Mouse (Mus musculus) neural tube, embryonic 12.5 days (tissue): ENCODE data around the gene Ispd. TPM values are rescaled to one million over a fixed set of nuclear protein-coding genes. Genes with fewer than 3 reads are reported as not detected.

ENCODE experiments used
- ATAC-seq: fragments of 200-750 bp; cut with Nextera tagmentation; 2 replicates; pipeline ENCODE4 v1.8.0; 2017; ENCODE audit warnings: low read depth, mild to moderate bottlenecking, moderate TSS enrichment, moderate library complexity; ENCODE audit not compliant: low FRiP score
- H3K27ac ChIP-seq: fragments of 300-500 bp; sonication (generic); 2 replicates; pipeline ENCODE4 v1.5.1; 2016
- H3K27me3 ChIP-seq: fragments of 300-500 bp; sonication (generic); replicated peaks from 2 replicates; pipeline ENCODE4 v1.6.1; 2016; ENCODE audit warnings: mild to moderate bottlenecking
- H3K36me3 ChIP-seq: fragments of 300-500 bp; sonication (generic); 2 replicates; pipeline ENCODE4 v1.6.1; 2016; ENCODE audit warnings: mild to moderate bottlenecking
- H3K4me1 ChIP-seq: fragments of 300-500 bp; sonication (generic); 2 replicates; pipeline ENCODE4 v1.6.1; 2016
- H3K4me2 ChIP-seq: fragments of 300-500 bp; sonication (generic); replicated peaks from 2 replicates; pipeline ENCODE4 v1.6.1; 2016; ENCODE audit warnings: mild to moderate bottlenecking
- H3K4me3 ChIP-seq: fragments of 300-500 bp; sonication (generic); 2 replicates; pipeline ENCODE4 v1.5.1; 2016
- H3K9ac ChIP-seq: fragments of 300-500 bp; sonication (generic); 2 replicates; pipeline ENCODE4 v1.6.1; 2016; ENCODE audit warnings: mild to moderate bottlenecking
- H3K9me3 ChIP-seq: fragments of 300-500 bp; sonication (generic); 2 replicates; pipeline ENCODE4 v1.6.1; 2016; ENCODE audit warnings: mild to moderate bottlenecking
- WGBS: fragments of 180-500 bp; shearing (Covaris S2); methylation state at CpG from one replicate; pipeline ENCODE4 v1.1.7; 2016; 5-methylcytosine and 5-hydroxymethylcytosine counted together
- polyA plus RNA-seq: library from polyadenylated mRNA; unstranded; fragments of >200 nt; fragmentation: Nextera tagmentation; extraction: Ambion mirVana; gene quantifications from 2 replicates; pipeline ENCODE4 v1.2.1, GENCODE M21; 2016

The Ispd gene
- polyA plus RNA-seq, 1 experiment from 2014 or later = 13.1 TPM

DNA sequence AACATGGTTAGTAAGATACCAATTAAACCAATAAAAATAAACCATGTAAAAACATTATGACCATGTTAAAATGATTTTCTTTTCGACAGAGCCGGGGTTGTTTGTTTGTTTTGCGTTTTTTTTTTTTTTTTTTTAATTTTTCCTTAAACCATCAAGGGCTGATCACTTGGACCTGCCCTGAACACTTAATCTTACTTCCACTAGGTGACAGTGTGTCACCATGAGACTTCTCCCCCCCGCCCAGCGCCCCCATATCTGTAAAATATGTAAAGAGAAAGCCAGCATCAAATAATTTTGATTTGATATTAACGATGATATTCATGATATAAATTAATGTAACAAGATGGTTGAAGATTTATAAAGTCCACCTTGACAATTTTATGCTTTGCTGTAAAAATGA is 300.5 kb downstream of the Ispd start:
- H3K27me3 ChIP-seq = no peaks in the 10 kb centered on the region
- H3K27ac ChIP-seq = no peak overlapping the region
- H3K4me1 ChIP-seq = no peaks in the 10 kb centered on the region
- H3K4me3 ChIP-seq = no peak overlapping the region
- H3K9me3 ChIP-seq = no peaks in the 10 kb centered on the region
- no peak overlapping the region for H3K4me2 ChIP-seq
- 84% methylated on average over 6 of the region's 6 CpGs for WGBS
- no peak for ATAC-seq
- no peak overlapping the region for H3K9ac ChIP-seq
- no peaks in the 10 kb centered on the region for H3K36me3 ChIP-seq

DNA sequence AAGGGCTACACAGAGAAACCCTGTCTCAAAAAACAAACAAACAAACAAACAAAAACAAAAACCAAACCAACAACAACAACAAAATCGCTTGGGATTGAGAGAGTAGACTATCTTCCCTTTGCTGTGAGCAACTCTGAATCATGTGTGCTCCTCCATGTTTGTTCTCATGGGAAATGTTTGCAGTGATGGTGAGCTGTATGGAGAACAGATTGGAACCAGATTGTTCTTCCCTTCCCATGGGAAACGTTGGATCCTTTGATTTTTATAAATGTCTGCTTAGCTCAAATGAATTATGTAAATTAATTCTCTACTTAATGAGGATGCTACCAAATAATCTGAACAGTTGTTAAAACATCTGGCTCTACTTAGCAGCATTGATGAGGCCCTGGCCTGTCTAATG is 312.8 kb downstream of the Ispd start:
- H3K9ac ChIP-seq = no peak overlapping the region
- no peak overlapping the region for H3K27ac ChIP-seq
- no peak overlapping the region for H3K4me2 ChIP-seq
- 79% methylated on average over 2 of the region's 2 CpGs for WGBS
- no peaks in the 10 kb centered on the region for H3K9me3 ChIP-seq
- H3K4me1 ChIP-seq = no peaks in the 10 kb centered on the region
- no peak overlapping the region for H3K4me3 ChIP-seq
- no peaks in the 10 kb centered on the region for H3K27me3 ChIP-seq
- H3K36me3 ChIP-seq = no peaks in the 10 kb centered on the region
- ATAC-seq = no peak

DNA sequence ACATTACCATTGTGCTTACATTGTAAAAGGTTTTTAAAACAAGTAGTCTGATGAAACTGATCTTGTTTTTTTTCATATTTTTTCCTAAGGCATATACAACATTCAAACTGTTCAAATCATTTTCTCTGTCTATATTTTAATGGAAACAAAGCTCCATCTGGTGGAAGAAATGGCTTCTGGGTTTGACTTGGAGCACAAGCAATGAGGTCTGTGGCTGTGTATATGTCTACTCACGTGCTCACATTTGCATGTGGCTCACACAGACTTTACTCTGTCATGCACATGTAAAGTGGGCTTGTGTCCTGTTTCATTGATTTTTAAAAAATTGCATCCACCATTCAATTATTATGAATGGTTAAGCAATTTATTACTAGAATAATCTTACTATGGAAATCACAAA is 323.1 kb downstream of the Ispd start:
- no peaks in the 10 kb centered on the region for H3K36me3 ChIP-seq
- no peaks in the 10 kb centered on the region for H3K4me1 ChIP-seq
- ATAC-seq = no peak
- H3K9ac ChIP-seq = no peak overlapping the region
- H3K9me3 ChIP-seq = no peaks in the 10 kb centered on the region
- no peaks in the 10 kb centered on the region for H3K27me3 ChIP-seq
- H3K4me3 ChIP-seq = no peak overlapping the region
- H3K27ac ChIP-seq = no peak overlapping the region
- H3K4me2 ChIP-seq = no peak overlapping the region
- WGBS = 70% methylated on average over 1 of the region's 1 CpGs

- Histone ChIP-seq H3K27me3 (no peaks in the 10 kb centered on the region), H3K9ac (no peak overlapping the region), H3K4me3 (no peak overlapping the region), H3K9me3 (no peaks in the 10 kb centered on the region), H3K4me1 (no peaks in the 10 kb centered on the region), H3K27ac (no peak overlapping the region), H3K36me3 (no peaks in the 10 kb centered on the region), H3K4me2 (no peak overlapping the region)
- ATAC-seq = no peak
- 70% methylated on average over 1 of the region's 1 CpGs for WGBS
Observed at GRCm38 (mm10) chr12:36708810-36709209, 327.6 kb downstream of the Ispd start.

- 0 out of 2 replicates have a peak, but pooled peaks have one; percentile 65 for ATAC-seq
- no peaks in the 10 kb centered on the region for H3K27me3 ChIP-seq
- H3K9ac ChIP-seq = no peak overlapping the region
- no peaks in the 10 kb centered on the region for H3K4me1 ChIP-seq
- H3K4me2 ChIP-seq = peak overlapping the region; percentile 33
- 31% methylated on average over 17 of the region's 17 CpGs for WGBS
- H3K4me3 ChIP-seq = no peak overlapping the region
- H3K9me3 ChIP-seq = no peaks in the 10 kb centered on the region
- H3K36me3 ChIP-seq = no peaks in the 10 kb centered on the region
- no peak overlapping the region for H3K27ac ChIP-seq
Observed at GRCm38 (mm10) chr12:36713866-36714662, 332.8 kb downstream of the Ispd start.

GRCm38 (mm10) chr12:36717526-36717925 is 336.3 kb downstream of the Ispd start:
- no peak overlapping the region for H3K27ac ChIP-seq
- no peak overlapping the region for H3K9ac ChIP-seq
- no peaks in the 10 kb centered on the region for H3K27me3 ChIP-seq
- H3K9me3 ChIP-seq = no peaks in the 10 kb centered on the region
- no peaks in the 10 kb centered on the region for H3K36me3 ChIP-seq
- WGBS = 58% methylated on average over 5 of the region's 5 CpGs
- no peaks in the 10 kb centered on the region for H3K4me1 ChIP-seq
- H3K4me2 ChIP-seq = no peak overlapping the region
- ATAC-seq = no peak
- no peak overlapping the region for H3K4me3 ChIP-seq

DNA sequence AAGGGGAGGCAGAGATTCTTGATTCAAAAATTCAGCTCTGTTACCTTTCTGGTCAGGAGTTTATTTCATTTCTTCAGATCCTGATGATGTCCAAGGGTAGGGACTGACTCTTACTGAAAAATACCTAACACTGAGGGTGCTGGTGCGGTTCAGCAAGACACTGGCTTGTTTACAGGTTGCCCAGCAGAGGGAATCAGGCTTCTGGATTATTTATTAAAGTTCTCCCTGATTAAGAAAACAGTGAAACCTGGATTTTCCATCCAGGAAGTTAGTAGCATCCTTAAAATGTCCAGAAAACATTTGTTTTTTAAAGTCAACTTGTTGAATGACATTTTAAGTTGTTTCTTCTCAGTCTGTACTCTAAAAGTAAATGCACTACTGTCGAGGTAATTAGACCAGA is 337.2 kb downstream of the Ispd start:
- Histone ChIP-seq H3K9ac (no peak overlapping the region), H3K27ac (no peak overlapping the region), H3K4me2 (no peak overlapping the region), H3K36me3 (no peaks in the 10 kb centered on the region), H3K4me3 (no peak overlapping the region), H3K27me3 (no peaks in the 10 kb centered on the region), H3K4me1 (no peaks in the 10 kb centered on the region), H3K9me3 (no peaks in the 10 kb centered on the region)
- no peak for ATAC-seq
- WGBS = 64% methylated on average over 2 of the region's 2 CpGs

DNA sequence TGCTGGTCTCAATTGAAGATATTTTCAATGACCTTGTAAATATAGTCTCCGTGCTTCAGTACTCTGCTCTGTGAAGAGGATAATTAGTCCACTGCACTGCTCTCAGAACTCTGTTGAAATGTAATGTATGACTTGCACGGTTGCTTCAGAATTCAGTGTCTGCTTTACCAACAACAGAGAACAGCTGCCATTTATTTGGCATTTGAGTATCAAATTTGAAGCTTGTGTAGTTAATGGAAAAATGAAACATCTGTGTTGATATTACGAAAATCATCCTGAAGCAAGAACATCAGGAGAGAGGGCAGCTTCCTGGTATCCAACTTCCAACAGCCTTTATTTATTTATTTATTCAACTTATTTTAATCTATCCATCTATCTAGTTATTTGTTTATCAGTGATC is 337.8 kb downstream of the Ispd start:
- H3K27ac ChIP-seq = no peak overlapping the region
- no peaks in the 10 kb centered on the region for H3K9me3 ChIP-seq
- H3K4me3 ChIP-seq = no peak overlapping the region
- ATAC-seq = no peak
- no peak overlapping the region for H3K4me2 ChIP-seq
- H3K36me3 ChIP-seq = no peaks in the 10 kb centered on the region
- no peaks in the 10 kb centered on the region for H3K27me3 ChIP-seq
- H3K9ac ChIP-seq = no peak overlapping the region
- no peaks in the 10 kb centered on the region for H3K4me1 ChIP-seq
- 75% methylated on average over 3 of the region's 3 CpGs for WGBS

DNA sequence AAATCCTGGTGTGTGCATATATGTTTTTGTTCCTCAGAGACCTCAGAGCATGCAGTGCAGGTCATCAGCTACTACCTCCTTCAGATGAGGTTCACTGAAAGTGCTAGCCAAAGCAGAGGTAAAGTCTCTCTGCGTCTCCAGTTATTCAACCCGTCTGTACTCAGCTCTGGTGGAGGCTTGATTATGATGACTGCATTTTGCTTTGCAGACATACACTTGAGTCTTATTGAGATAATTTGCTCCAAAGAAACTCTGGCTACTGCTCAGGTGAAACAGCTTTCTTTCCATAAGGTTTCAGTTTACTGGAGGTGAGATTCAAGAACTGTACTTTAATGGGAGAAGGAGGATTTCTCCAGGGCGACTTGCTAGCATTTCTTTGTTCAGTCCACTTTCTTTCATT is 339.5 kb downstream of the Ispd start:
- Histone ChIP-seq H3K9me3 (no peaks in the 10 kb centered on the region), H3K36me3 (no peaks in the 10 kb centered on the region), H3K9ac (no peak overlapping the region), H3K27ac (no peak overlapping the region), H3K4me3 (no peak overlapping the region), H3K27me3 (no peaks in the 10 kb centered on the region), H3K4me1 (no peaks in the 10 kb centered on the region), H3K4me2 (no peak overlapping the region)
- 70% methylated on average over 3 of the region's 3 CpGs for WGBS
- no peak for ATAC-seq

DNA sequence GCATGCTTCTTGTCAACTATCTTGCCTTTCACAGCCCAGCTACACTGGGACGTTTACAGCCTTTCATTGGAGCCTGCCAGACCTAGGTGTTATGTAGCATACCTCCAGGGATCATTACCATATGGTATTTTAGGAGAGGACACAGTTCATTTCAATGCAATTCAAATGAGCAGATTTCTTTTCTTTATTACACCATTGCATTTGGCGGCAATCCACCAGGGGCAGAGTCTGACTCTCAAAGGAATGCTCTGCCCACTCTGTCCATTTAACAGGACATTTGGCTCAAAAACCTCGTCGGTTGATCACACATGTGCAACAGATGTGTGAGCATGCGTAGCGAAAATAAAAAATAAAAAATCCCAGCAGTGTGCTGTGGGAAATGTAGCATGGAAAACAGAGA is 340.0 kb downstream of the Ispd start:
- no peaks in the 10 kb centered on the region for H3K9me3 ChIP-seq
- H3K4me2 ChIP-seq = no peak overlapping the region
- 43% methylated on average over 6 of the region's 6 CpGs for WGBS
- no peak overlapping the region for H3K9ac ChIP-seq
- no peak for ATAC-seq
- no peak overlapping the region for H3K4me3 ChIP-seq
- no peaks in the 10 kb centered on the region for H3K27me3 ChIP-seq
- no peaks in the 10 kb centered on the region for H3K36me3 ChIP-seq
- no peak overlapping the region for H3K27ac ChIP-seq
- H3K4me1 ChIP-seq = no peaks in the 10 kb centered on the region

GRCm38 (mm10) chr12:36722754-36723153 is 341.5 kb downstream of the Ispd start:
- H3K27ac ChIP-seq = no peak overlapping the region
- H3K4me1 ChIP-seq = no peaks in the 10 kb centered on the region
- 83% methylated on average over 6 of the region's 6 CpGs for WGBS
- ATAC-seq = no peak
- no peaks in the 10 kb centered on the region for H3K36me3 ChIP-seq
- no peaks in the 10 kb centered on the region for H3K9me3 ChIP-seq
- H3K9ac ChIP-seq = no peak overlapping the region
- H3K4me3 ChIP-seq = no peak overlapping the region
- no peaks in the 10 kb centered on the region for H3K27me3 ChIP-seq
- no peak overlapping the region for H3K4me2 ChIP-seq

- ATAC-seq = no peak
- H3K4me3 ChIP-seq = no peak overlapping the region
- H3K9me3 ChIP-seq = no peaks in the 10 kb centered on the region
- WGBS = 64% methylated on average over 3 of the region's 3 CpGs
- H3K4me1 ChIP-seq = no peaks in the 10 kb centered on the region
- no peaks in the 10 kb centered on the region for H3K36me3 ChIP-seq
- H3K4me2 ChIP-seq = no peak overlapping the region
- H3K9ac ChIP-seq = no peak overlapping the region
- H3K27me3 ChIP-seq = no peaks in the 10 kb centered on the region
- H3K27ac ChIP-seq = no peak overlapping the region
Observed at GRCm38 (mm10) chr12:36723302-36723701, 342.1 kb downstream of the Ispd start.

GRCm38 (mm10) chr12:36724297-36724696 is 343.0 kb downstream of the Ispd start:
- Histone ChIP-seq H3K4me2 (no peak overlapping the region), H3K4me3 (no peak overlapping the region), H3K36me3 (no peaks in the 10 kb centered on the region), H3K4me1 (no peaks in the 10 kb centered on the region), H3K9ac (no peak overlapping the region), H3K9me3 (no peaks in the 10 kb centered on the region), H3K27ac (no peak overlapping the region), H3K27me3 (no peaks in the 10 kb centered on the region)
- 83% methylated on average over 4 of the region's 4 CpGs for WGBS
- ATAC-seq = no peak
